Mouse (Mus musculus): ENCODE results near the gene Adamtsl5. TPM values are rescaled to one million over a fixed set of nuclear protein-coding genes. Genes with fewer than 3 reads are reported as not detected.

The Adamtsl5 gene
- polyA plus RNA-seq, 2 experiments, result 6.7 to 16.5 TPM

- no peak overlapping the region for H3K27ac ChIP-seq (replicated peaks; ENCODE audit: low read depth, low read length)
- H3K27me3 ChIP-seq (ENCODE audit: control insufficient read depth, insufficient read depth, low read length), result peaks cover 17% of the 10 kb centered on the region
- H3K4me2 ChIP-seq (replicated peaks; ENCODE audit: low read depth, low read length, severe bottlenecking), result no peak overlapping the region; the same call in 1 of the 2 replicates
- H3K9ac ChIP-seq (ENCODE audit: low read depth, low read length, severe bottlenecking), result no peak overlapping the region
- no peaks in the 10 kb centered on the region for H3K9me3 ChIP-seq (ENCODE audit: control insufficient read depth, low read length)
- 45% methylated on average over 7 of the region's 7 CpGs for WGBS
- TF ChIP-seq POLR2A (IDR thresholded peaks at IDR 0.05; ENCODE audit: borderline replicate concordance, extremely low read depth, insufficient read depth, insufficient read length), result no peak
- peaks cover 22% of the 10 kb centered on the region for H3K36me3 ChIP-seq (ENCODE audit: control insufficient read depth, insufficient read depth, low read length)
- DNase-seq (ENCODE audit: low spot score) (no peak), ATAC-seq (ENCODE audit: low FRiP score, low read depth) (no peak)
- peaks cover 17% of the 10 kb centered on the region for H3K4me1 ChIP-seq (ENCODE audit: control insufficient read depth, insufficient read depth, low read length)
- no peak overlapping the region for H3K4me3 ChIP-seq (replicated peaks; ENCODE audit: low read length)
These were observed 53.4 kb downstream of the Adamtsl5 start for GRCm38 (mm10) chr10:80294788-80295303.

DNA sequence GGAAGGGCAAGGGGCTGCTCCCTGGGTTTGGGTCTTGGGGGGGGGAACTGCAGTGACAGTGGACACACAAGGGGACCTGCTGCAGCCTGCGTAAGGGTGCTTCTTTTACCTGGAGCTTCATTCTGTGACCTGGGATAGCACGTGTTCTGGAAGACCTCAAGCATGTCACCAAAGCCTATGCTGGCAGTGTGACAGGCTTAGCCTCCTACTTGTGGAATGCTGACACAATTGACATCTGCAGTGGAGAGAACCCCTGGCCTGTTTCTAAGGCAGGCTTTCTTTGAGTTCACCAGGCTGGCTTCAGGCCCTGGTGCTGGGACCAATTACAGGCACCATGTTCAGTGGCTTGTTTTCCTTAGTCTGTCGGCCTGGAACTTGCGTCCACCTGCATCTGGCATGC, 53.9 kb downstream of the Adamtsl5 start:
- DNase-seq (ENCODE audit: low spot score) (no peak), ATAC-seq (ENCODE audit: low FRiP score, low read depth) (no peak)
- no peak for TF ChIP-seq POLR2A (IDR thresholded peaks at IDR 0.05; ENCODE audit: borderline replicate concordance, extremely low read depth, insufficient read depth, insufficient read length)
- H3K9ac ChIP-seq (ENCODE audit: low read depth, low read length, severe bottlenecking), result peak overlapping the region; percentile 12; the same call in 1 of the 2 replicates
- no peaks in the 10 kb centered on the region for H3K9me3 ChIP-seq (ENCODE audit: control insufficient read depth, low read length)
- peaks cover 12% of the 10 kb centered on the region; the same call in 1 of the 2 replicates for H3K27me3 ChIP-seq (ENCODE audit: control insufficient read depth, insufficient read depth, low read length)
- H3K4me2 ChIP-seq (replicated peaks; ENCODE audit: low read depth, low read length, severe bottlenecking), result no peak overlapping the region
- H3K36me3 ChIP-seq (ENCODE audit: control insufficient read depth, insufficient read depth, low read length), result peaks cover 22% of the 10 kb centered on the region
- peaks cover 17% of the 10 kb centered on the region for H3K4me1 ChIP-seq (ENCODE audit: control insufficient read depth, insufficient read depth, low read length)
- no peak overlapping the region for H3K27ac ChIP-seq (replicated peaks; ENCODE audit: low read depth, low read length)
- no peak overlapping the region for H3K4me3 ChIP-seq (replicated peaks; ENCODE audit: low read length)
- WGBS, result 72% methylated on average over 4 of the region's 4 CpGs

- peak overlapping the region; percentile 93 for H3K27ac ChIP-seq (replicated peaks; ENCODE audit: low read depth, low read length)
- peak overlapping the region; percentile 94 for H3K4me2 ChIP-seq (replicated peaks; ENCODE audit: low read depth, low read length, severe bottlenecking)
- DNase-seq (ENCODE audit: low spot score), result no peak
- peaks cover 17% of the 10 kb centered on the region for H3K4me1 ChIP-seq (ENCODE audit: control insufficient read depth, insufficient read depth, low read length)
- no peak for ATAC-seq (ENCODE audit: low FRiP score, low read depth)
- no peak for TF ChIP-seq POLR2A (IDR thresholded peaks at IDR 0.05; ENCODE audit: borderline replicate concordance, extremely low read depth, insufficient read depth, insufficient read length)
- H3K4me3 ChIP-seq (replicated peaks; ENCODE audit: low read length), result peak overlapping the region; percentile 93
- peaks cover 2% of the 10 kb centered on the region; the same call in 1 of the 2 replicates for H3K27me3 ChIP-seq (ENCODE audit: control insufficient read depth, insufficient read depth, low read length)
- H3K9ac ChIP-seq (ENCODE audit: low read depth, low read length, severe bottlenecking), result peak overlapping the region; percentile 99
- WGBS, result 29% methylated on average over 14 of the region's 14 CpGs
- H3K9me3 ChIP-seq (ENCODE audit: control insufficient read depth, low read length), result no peaks in the 10 kb centered on the region
- peaks cover 31% of the 10 kb centered on the region for H3K36me3 ChIP-seq (ENCODE audit: control insufficient read depth, insufficient read depth, low read length)
These were observed 54.9 kb downstream of the Adamtsl5 start for GRCm38 (mm10) chr10:80293325-80293724.

DNA sequence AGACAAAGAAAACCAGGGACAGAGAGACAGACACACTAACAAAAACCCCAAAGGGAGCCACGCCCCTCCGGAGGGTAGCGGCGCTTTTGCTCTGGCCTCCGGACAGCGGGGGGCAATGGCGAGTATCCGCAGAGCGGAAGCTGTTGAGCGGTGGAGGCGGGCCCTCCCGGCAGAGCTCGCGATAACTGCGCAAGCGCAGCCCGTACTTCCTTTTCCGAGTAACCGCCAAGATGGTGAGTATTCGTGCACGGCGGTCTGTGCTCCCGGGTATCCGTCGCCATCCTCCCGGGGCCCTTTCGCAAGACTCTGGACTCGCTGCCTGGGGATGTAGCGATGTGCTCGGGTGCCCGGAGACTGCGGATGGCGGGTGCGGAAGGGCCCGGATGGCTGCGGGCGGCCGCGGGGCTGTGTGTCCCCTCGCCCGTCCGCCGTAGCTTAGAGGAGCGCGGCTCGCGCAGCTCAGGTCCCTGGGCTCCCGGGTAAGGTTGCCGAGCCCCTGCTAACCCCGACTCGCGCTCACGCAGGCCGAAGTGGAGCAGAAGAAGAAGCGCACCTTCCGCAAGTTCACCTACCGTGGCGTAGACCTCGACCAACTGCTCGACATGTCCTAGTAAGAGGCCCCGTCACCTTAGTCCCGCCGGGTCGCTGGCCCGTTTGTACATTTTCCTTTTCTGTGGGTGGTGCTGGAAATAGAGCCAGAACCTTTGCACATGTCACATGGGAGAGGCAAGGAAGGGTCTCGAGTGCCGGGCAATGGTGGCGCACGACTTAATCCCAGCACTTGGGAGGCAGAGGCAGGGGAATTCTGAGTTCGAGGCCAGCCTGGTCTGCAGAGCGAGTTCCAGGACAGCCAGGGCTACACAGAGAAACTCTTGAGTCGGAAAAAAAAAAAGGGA, 55.7 kb downstream of the Adamtsl5 start, which contains the start of gene Rps15:
TSS of gene Rps15 (plus strand) at position 203 of the 896 bp plus-strand sequence.
- peak within 1 kb of the TSS; percentile 93 for H3K4me3 ChIP-seq (replicated peaks; ENCODE audit: low read length)
- H3K9ac ChIP-seq (ENCODE audit: low read depth, low read length, severe bottlenecking), result peak within 1 kb of the TSS; percentile 99
- H3K36me3 ChIP-seq (ENCODE audit: control insufficient read depth, insufficient read depth, low read length), result peaks cover 38% of the 10 kb centered on the region
- ATAC-seq (ENCODE audit: low FRiP score, low read depth) (peak; percentile 89), DNase-seq (ENCODE audit: low spot score) (peak; percentile 95)
- H3K27ac ChIP-seq (replicated peaks; ENCODE audit: low read depth, low read length), result peak within 1 kb of the TSS; percentile 93
- H3K27me3 ChIP-seq (ENCODE audit: control insufficient read depth, insufficient read depth, low read length), result no peaks in the 10 kb centered on the region; the same call in 1 of the 2 replicates
- TF ChIP-seq POLR2A (IDR thresholded peaks at IDR 0.05; ENCODE audit: borderline replicate concordance, extremely low read depth, insufficient read depth, insufficient read length), result peak; percentile 78; the same call in 1 of the 2 replicates
- no peaks in the 10 kb centered on the region for H3K9me3 ChIP-seq (ENCODE audit: control insufficient read depth, low read length)
- WGBS, result under 1% methylated on average over 66 of the region's 72 CpGs
- peak within 1 kb of the TSS; percentile 94 for H3K4me2 ChIP-seq (replicated peaks; ENCODE audit: low read depth, low read length, severe bottlenecking)
- peaks cover 17% of the 10 kb centered on the region for H3K4me1 ChIP-seq (ENCODE audit: control insufficient read depth, insufficient read depth, low read length)

Small RNA genes within 50 kb of the gene (microRNA-seq; reads per million reads assigned to microRNA genes)
- not detected for gene Gm22721

Other genes with a start within 250 kb of the Adamtsl5 start
- gene Sbno2, start 242.8 kb downstream of the Adamtsl5 start, polyA plus RNA-seq (2012; rRNA removed), result 24.9 and 29.5 TPM in 2 replicates
- 15.3 and 16.8 TPM in 2 replicates for gene Sbno2, start 242.8 kb downstream of the Adamtsl5 start, polyA plus RNA-seq (2014; fragmentation: Nextera tagmentation; extraction: Ambion mirVana)
- 133 and 147 TPM in 2 replicates for gene Stk11, start 232.6 kb downstream of the Adamtsl5 start, polyA plus RNA-seq (2012; rRNA removed)
- 30.1 and 32.4 TPM in 2 replicates for gene Stk11, start 232.6 kb downstream of the Adamtsl5 start, polyA plus RNA-seq (2014; fragmentation: Nextera tagmentation; extraction: Ambion mirVana)
- gene Atp5d, start 209.8 kb downstream of the Adamtsl5 start, polyA plus RNA-seq (2012; rRNA removed), result 449 and 577 TPM in 2 replicates
- 477 TPM in 2 replicates for gene Atp5d, start 209.8 kb downstream of the Adamtsl5 start, polyA plus RNA-seq (2014; fragmentation: Nextera tagmentation; extraction: Ambion mirVana)
- 28.9 and 36.0 TPM in 2 replicates for gene Cbarp, start 207.6 kb downstream of the Adamtsl5 start, polyA plus RNA-seq (2012; rRNA removed)
- gene Cbarp, start 207.6 kb downstream of the Adamtsl5 start, polyA plus RNA-seq (2014; fragmentation: Nextera tagmentation; extraction: Ambion mirVana), result 7.5 and 9.3 TPM in 2 replicates
- gene Midn, start 200.1 kb downstream of the Adamtsl5 start, polyA plus RNA-seq (2012; rRNA removed), result 108 and 161 TPM in 2 replicates
- 33.4 and 39.6 TPM in 2 replicates for gene Midn, start 200.1 kb downstream of the Adamtsl5 start, polyA plus RNA-seq (2014; fragmentation: Nextera tagmentation; extraction: Ambion mirVana)
- gene Cirbp, start 182.4 kb downstream of the Adamtsl5 start, polyA plus RNA-seq (2012; rRNA removed), result 286 and 289 TPM in 2 replicates
- 101 and 106 TPM in 2 replicates for gene Cirbp, start 182.4 kb downstream of the Adamtsl5 start, polyA plus RNA-seq (2014; fragmentation: Nextera tagmentation; extraction: Ambion mirVana)
- 10.9 and 15.5 TPM in 2 replicates for gene 1600002K03Rik, start 175.5 kb downstream of the Adamtsl5 start, polyA plus RNA-seq (2012; rRNA removed)
- gene 1600002K03Rik, start 175.5 kb downstream of the Adamtsl5 start, polyA plus RNA-seq (2014; fragmentation: Nextera tagmentation; extraction: Ambion mirVana), result 8.5 and 12.8 TPM in 2 replicates
- gene Efna2, start 168.9 kb downstream of the Adamtsl5 start, polyA plus RNA-seq (2012; rRNA removed), result 41.7 and 67.7 TPM in 2 replicates
- gene Efna2, start 168.9 kb downstream of the Adamtsl5 start, polyA plus RNA-seq (2014; fragmentation: Nextera tagmentation; extraction: Ambion mirVana), result 31.5 and 38.6 TPM in 2 replicates
- 91.5 and 93.4 TPM in 2 replicates for gene Mum1, start 122.0 kb downstream of the Adamtsl5 start, polyA plus RNA-seq (2012; rRNA removed)
- gene Mum1, start 122.0 kb downstream of the Adamtsl5 start, polyA plus RNA-seq (2014; fragmentation: Nextera tagmentation; extraction: Ambion mirVana), result 50.1 and 57.3 TPM in 2 replicates
- 338 and 449 TPM in 2 replicates for gene Ndufs7, start 99.3 kb downstream of the Adamtsl5 start, polyA plus RNA-seq (2012; rRNA removed)
- gene Ndufs7, start 99.3 kb downstream of the Adamtsl5 start, polyA plus RNA-seq (2014; fragmentation: Nextera tagmentation; extraction: Ambion mirVana), result 349 and 366 TPM in 2 replicates
- gene Gamt, start 87.4 kb downstream of the Adamtsl5 start, polyA plus RNA-seq (2012; rRNA removed), result 74.1 and 80.5 TPM in 2 replicates
- 75.7 and 90.8 TPM in 2 replicates for gene Gamt, start 87.4 kb downstream of the Adamtsl5 start, polyA plus RNA-seq (2014; fragmentation: Nextera tagmentation; extraction: Ambion mirVana)
- gene Dazap1, start 86.9 kb downstream of the Adamtsl5 start, polyA plus RNA-seq (2012; rRNA removed), result 243 and 272 TPM in 2 replicates
- 46.1 and 50.7 TPM in 2 replicates for gene Dazap1, start 86.9 kb downstream of the Adamtsl5 start, polyA plus RNA-seq (2014; fragmentation: Nextera tagmentation; extraction: Ambion mirVana)
- 3,060 and 3,829 TPM in 2 replicates for gene Rps15, start 56.0 kb downstream of the Adamtsl5 start, polyA plus RNA-seq (2012; rRNA removed)
- 1,091 and 1,173 TPM in 2 replicates for gene Rps15, start 56.0 kb downstream of the Adamtsl5 start, polyA plus RNA-seq (2014; fragmentation: Nextera tagmentation; extraction: Ambion mirVana)
- gene Apc2, start 52.4 kb downstream of the Adamtsl5 start, polyA plus RNA-seq (2012; rRNA removed), result 2.5 and 3.3 TPM in 2 replicates
- gene Apc2, start 52.4 kb downstream of the Adamtsl5 start, polyA plus RNA-seq (2014; fragmentation: Nextera tagmentation; extraction: Ambion mirVana), result 1.5 and 1.8 TPM in 2 replicates
- gene 2310011J03Rik, start 27.9 kb downstream of the Adamtsl5 start, polyA plus RNA-seq (2012; rRNA removed), result 45.1 and 46.7 TPM in 2 replicates
- gene 2310011J03Rik, start 27.9 kb downstream of the Adamtsl5 start, polyA plus RNA-seq (2014; fragmentation: Nextera tagmentation; extraction: Ambion mirVana), result 45.1 and 46.1 TPM in 2 replicates
- 7.8 and 10.7 TPM in 2 replicates for gene Pcsk4, start 18.9 kb downstream of the Adamtsl5 start, polyA plus RNA-seq (2012; rRNA removed)
- gene Pcsk4, start 18.9 kb downstream of the Adamtsl5 start, polyA plus RNA-seq (2014; fragmentation: Nextera tagmentation; extraction: Ambion mirVana), result 4.2 and 5.9 TPM in 2 replicates
- gene Reep6, start 18.5 kb downstream of the Adamtsl5 start, polyA plus RNA-seq (2012; rRNA removed), result 3.9 TPM in 2 replicates
- 9.9 and 10.5 TPM in 2 replicates for gene Reep6, start 18.5 kb downstream of the Adamtsl5 start, polyA plus RNA-seq (2014; fragmentation: Nextera tagmentation; extraction: Ambion mirVana)
- 1.8 and 1.9 TPM in 2 replicates for gene Plk5, start 8.0 kb upstream of the Adamtsl5 start, polyA plus RNA-seq (2012; rRNA removed)
- 0.48 and 0.88 TPM in 2 replicates for gene Plk5, start 8.0 kb upstream of the Adamtsl5 start, polyA plus RNA-seq (2014; fragmentation: Nextera tagmentation; extraction: Ambion mirVana)
- 44.0 and 60.0 TPM in 2 replicates for gene Mex3d, start 39.2 kb upstream of the Adamtsl5 start, polyA plus RNA-seq (2012; rRNA removed)
- gene Mex3d, start 39.2 kb upstream of the Adamtsl5 start, polyA plus RNA-seq (2014; fragmentation: Nextera tagmentation; extraction: Ambion mirVana), result 8.2 and 9.0 TPM in 2 replicates
- 267 and 270 TPM in 2 replicates for gene Mbd3, start 51.1 kb upstream of the Adamtsl5 start, polyA plus RNA-seq (2012; rRNA removed)
- 196 and 214 TPM in 2 replicates for gene Mbd3, start 51.1 kb upstream of the Adamtsl5 start, polyA plus RNA-seq (2014; fragmentation: Nextera tagmentation; extraction: Ambion mirVana)
- gene Uqcr11, start 58.4 kb upstream of the Adamtsl5 start, polyA plus RNA-seq (2012; rRNA removed), result 572 and 718 TPM in 2 replicates
- 617 and 707 TPM in 2 replicates for gene Uqcr11, start 58.4 kb upstream of the Adamtsl5 start, polyA plus RNA-seq (2014; fragmentation: Nextera tagmentation; extraction: Ambion mirVana)
- gene Tcf3, start 85.2 kb upstream of the Adamtsl5 start, polyA plus RNA-seq (2012; rRNA removed), result 191 and 260 TPM in 2 replicates
- gene Tcf3, start 85.2 kb upstream of the Adamtsl5 start, polyA plus RNA-seq (2014; fragmentation: Nextera tagmentation; extraction: Ambion mirVana), result 129 and 147 TPM in 2 replicates
- 0.01 TPM in 2 replicates for gene Onecut3, start 146.4 kb upstream of the Adamtsl5 start, polyA plus RNA-seq (2012; rRNA removed)
- not detected in 2 replicates for gene Onecut3, start 146.4 kb upstream of the Adamtsl5 start, polyA plus RNA-seq (2014; fragmentation: Nextera tagmentation; extraction: Ambion mirVana)
- 0.30 and 0.70 TPM in 2 replicates for gene Atp8b3, start 190.7 kb upstream of the Adamtsl5 start, polyA plus RNA-seq (2012; rRNA removed)
- gene Atp8b3, start 190.7 kb upstream of the Adamtsl5 start, polyA plus RNA-seq (2014; fragmentation: Nextera tagmentation; extraction: Ambion mirVana), result 0.14 and 0.22 TPM in 2 replicates
- gene Rexo1, start 213.1 kb upstream of the Adamtsl5 start, polyA plus RNA-seq (2012; rRNA removed), result 56.4 and 79.5 TPM in 2 replicates
- 27.9 and 32.4 TPM in 2 replicates for gene Rexo1, start 213.1 kb upstream of the Adamtsl5 start, polyA plus RNA-seq (2014; fragmentation: Nextera tagmentation; extraction: Ambion mirVana)
- 18.9 and 26.9 TPM in 2 replicates for gene Klf16, start 228.9 kb upstream of the Adamtsl5 start, polyA plus RNA-seq (2012; rRNA removed)
- 11.0 and 11.5 TPM in 2 replicates for gene Klf16, start 228.9 kb upstream of the Adamtsl5 start, polyA plus RNA-seq (2014; fragmentation: Nextera tagmentation; extraction: Ambion mirVana)
- 116 and 173 TPM in 2 replicates for gene Abhd17a, start 241.9 kb upstream of the Adamtsl5 start, polyA plus RNA-seq (2012; rRNA removed)
- gene Abhd17a, start 241.9 kb upstream of the Adamtsl5 start, polyA plus RNA-seq (2014; fragmentation: Nextera tagmentation; extraction: Ambion mirVana), result 129 and 132 TPM in 2 replicates

Measured in limb, embryonic 14.5 days (tissue).